Mouse (Mus musculus): ENCODE measurements around the gene H2-Oa. TPM values are rescaled to one million over a fixed set of nuclear protein-coding genes. Genes with fewer than 3 reads are reported as not detected.

H2-Oa gene
- 7.7 and 9.6 TPM in 2 replicates for total RNA-seq (2015)
- total RNA-seq (2017) = 2.7 TPM in 2 replicates

DNA sequence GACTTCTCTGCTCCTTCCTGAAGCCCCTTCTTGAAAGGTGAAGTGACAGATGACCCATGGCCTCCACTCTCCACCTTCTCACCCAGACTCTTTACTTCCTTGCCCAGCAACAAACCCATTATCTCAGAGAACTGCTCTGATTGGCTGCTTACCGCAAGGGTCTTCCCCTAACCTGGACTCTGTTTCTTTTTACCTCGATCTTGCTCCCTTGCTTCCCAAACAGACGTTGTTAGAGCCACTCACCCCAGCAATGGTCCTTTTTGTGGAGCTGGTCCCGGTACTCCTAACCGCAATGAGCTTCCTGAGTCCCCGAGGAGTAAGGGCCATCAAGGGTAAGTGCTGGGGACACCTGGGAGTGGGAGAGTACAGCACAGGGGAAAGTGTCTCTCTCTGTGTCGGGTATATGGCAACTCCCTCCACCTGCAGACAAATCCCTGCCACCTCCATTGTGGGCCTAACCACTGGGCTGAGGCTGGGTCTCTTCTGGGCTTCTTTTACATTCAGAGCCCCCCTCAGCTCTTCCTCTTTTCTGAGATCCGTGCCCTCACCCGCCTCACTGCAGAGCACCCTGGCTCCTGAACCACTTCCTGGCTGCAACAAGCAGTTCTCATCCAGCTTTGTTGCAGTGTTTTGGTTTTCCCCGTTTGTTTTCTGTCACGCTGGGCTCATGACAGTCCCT is at the start of gene H2-Oa:
H2-Oa (plus strand) TSS at position 144 of the 679 bp plus-strand sequence.
- peak; percentile 49 for ATAC-seq (replicated peaks; ENCODE audit: poor library complexity)

DNA sequence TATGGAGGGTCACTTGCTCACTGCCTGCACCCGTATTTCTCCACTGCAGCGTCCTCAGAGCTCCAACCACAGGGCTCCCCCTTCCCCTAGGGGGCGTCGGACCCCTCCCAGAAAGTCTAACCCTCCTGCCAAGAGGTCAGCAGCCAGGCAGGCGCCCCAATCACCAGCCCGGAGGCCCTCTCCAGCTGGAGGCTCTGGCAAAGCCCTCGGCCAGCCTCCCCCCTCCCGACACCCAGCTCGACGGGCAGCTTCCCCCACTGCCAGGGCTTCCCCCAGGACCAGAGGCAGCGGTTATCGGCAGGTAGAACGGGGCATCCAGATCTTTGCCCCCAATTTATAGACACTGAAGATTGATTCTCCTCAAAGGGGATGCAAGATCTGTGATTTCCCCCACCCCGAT is 46.2 kb upstream of the H2-Oa start:
- ATAC-seq (replicated peaks; ENCODE audit: poor library complexity) = no peak

DNA sequence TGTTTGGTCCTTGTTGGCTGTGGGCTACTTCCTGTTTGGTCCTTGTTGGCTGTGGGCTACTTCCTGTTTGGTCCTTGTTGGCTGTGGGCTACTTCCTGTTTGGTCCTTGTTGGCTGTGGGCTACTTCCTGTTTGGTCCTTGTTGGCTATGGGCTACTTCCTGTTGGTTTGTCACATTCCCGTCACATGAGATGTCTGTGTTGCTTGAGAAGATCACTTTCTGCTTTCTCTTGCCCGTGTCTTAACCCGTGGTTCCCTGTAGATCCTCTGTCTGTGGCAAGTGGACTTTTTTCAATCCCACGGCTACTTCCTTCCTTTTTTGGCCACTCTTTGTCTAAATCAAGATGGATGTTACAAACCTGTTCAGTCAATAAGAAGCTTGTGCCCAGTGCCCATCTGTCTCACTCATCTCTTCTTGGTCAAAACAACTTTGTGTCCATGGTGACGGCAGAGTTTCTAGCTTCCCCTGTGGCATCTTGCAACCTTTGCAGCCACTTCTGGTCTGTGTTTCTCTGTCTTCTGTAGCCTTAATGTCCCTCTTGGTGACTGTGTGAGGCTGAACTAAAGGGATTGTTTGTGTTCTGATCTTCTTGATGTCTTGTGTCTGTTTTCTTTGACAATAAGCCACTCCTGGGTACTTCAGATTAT is 44.6 kb upstream of the H2-Oa start:
- ATAC-seq (replicated peaks; ENCODE audit: poor library complexity) = peak; percentile 69

DNA sequence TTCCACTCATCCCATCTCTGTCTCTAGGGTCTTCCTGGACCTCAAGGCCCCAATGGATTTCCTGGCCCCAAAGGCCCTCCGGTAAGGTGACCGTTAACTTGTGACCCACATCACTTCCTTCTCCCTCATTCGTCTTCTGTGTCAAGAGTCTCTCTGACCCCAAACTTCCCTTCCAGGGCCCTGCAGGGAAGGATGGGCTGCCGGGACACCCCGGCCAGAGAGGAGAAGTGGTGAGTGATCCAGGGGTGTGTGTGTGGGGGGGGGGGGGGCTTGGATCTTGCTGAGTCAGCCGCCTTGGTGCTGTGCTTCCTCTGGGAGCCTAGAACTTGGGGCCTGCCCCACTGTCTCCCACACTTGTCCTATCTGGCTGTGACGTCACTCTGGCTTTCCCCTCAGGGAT is 34.9 kb upstream of the H2-Oa start:
- peak; percentile 88 for ATAC-seq (replicated peaks; ENCODE audit: poor library complexity)

DNA sequence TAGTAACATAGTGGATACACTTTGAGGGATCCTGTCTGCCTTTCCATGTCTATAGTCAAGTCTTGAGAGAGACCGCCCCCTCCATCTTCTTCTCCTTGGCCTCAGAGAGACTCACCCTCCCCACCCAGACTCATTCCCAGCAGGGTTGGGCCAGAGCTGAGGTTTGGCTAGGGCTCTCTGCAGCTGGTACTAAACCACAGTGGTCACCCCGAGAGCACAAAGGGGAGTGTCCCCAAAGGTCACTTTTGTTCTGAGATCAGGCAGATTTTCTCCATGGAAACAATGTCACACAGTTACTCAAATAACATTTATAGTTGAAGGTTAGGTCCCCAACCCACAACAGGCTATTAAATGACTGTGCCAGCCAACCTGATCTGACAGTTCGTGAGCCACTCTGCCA is 23.3 kb upstream of the H2-Oa start:
- ATAC-seq (replicated peaks; ENCODE audit: poor library complexity) = no peak

DNA sequence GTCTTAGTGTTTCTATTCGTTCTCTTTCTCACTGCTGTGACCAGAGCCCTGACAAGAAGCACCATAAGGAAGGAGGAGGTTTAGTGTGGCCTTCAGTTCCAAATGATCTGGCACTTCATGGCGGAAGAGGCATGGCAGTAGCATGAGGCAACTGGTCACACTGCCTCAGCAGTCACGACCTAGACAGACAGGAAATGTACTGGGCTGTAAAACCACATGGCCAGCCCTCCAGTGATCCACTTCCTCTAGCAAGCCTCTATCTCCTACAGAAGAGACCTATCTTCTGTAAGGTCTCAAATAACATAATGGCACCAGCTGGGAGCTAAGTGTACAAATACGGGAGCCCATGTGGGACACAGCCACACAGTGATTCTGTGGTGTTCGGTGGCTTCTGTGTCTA is 20.0 kb upstream of the H2-Oa start:
- peak; percentile 71 for ATAC-seq (replicated peaks; ENCODE audit: poor library complexity)

DNA sequence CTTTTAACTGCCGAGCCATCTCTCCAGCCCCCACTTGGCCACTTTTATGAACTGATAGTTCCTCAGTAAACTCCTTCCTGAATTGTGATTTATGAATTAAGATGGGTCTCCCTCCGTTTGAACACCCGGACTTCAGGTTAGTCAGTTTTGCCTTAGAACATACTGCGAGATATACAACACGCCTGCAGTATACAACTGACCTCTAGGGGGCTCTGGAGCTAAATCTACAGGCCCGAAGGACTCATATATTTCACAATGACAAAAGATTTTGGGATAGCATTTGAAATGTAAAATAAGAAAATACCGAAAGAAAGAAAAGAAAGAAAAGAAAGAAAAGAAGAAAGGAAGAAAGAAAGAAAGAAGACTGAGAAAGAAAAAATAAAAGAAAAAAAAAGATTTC is 16.9 kb upstream of the H2-Oa start:
- ATAC-seq (replicated peaks; ENCODE audit: poor library complexity) = peak; percentile 51; the same call in 1 of the 2 replicates

DNA sequence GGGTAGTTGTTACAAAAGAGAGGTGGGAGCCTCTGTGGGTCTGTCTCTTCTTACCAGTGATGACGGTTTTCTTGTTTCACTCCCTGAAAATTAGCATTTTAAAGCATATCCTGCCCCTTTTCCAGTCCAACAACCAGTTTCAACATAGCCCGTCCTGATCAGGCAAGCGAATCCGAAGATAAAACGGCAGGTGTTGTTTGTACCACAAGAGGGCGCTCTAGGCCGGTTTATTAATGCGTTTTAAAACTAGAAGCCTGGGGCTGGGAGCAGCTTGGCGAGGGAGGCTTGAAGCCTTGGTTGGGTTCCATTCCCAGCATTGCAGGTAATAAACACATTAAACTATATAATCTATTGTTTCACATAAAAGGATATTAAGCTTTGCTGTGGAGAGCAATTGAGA is 14.6 kb upstream of the H2-Oa start:
- peak; percentile 70 for ATAC-seq (replicated peaks; ENCODE audit: poor library complexity)

DNA sequence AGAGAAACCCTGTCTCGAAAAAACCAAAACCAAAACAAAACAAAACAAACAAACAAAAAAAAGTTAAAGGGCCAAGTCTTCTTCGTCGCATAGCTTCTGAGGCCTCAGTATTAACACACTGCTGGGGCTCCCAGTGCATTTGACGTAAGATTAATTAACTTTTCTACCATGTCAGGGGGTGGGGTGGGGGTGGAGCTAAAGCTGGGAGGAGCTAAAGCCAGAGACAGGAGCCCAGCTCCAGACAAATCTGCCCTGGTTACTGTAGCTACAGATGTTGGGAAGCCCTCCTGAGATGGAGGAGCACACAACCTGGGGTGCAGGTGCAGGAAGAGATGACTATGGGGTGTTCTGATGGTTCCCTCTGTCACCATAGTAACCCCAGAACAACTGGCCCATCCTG is 14.0 kb upstream of the H2-Oa start:
- ATAC-seq (replicated peaks; ENCODE audit: poor library complexity) = peak; percentile 40; the same call in 1 of the 2 replicates

DNA sequence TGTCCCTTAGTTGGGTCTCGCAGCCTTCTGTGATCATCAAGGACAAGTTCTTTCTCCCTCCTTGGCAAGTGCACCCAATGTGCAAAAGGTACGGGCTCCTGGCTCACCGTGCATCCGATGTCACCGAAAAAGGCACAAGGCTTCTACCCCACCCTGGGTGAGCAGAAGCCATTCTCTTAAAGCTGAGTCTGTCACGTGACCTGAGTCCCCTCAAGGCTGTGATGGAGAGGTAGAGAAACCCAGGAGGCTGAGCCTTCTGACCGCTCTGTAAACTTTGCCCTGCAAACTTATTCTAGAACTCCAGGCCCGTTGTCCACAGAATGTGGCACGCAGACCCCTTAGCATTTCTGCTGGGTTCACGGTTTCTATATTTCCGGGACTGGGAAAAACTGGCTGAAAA is 13.1 kb upstream of the H2-Oa start:
- no peak for ATAC-seq (replicated peaks; ENCODE audit: poor library complexity)

DNA sequence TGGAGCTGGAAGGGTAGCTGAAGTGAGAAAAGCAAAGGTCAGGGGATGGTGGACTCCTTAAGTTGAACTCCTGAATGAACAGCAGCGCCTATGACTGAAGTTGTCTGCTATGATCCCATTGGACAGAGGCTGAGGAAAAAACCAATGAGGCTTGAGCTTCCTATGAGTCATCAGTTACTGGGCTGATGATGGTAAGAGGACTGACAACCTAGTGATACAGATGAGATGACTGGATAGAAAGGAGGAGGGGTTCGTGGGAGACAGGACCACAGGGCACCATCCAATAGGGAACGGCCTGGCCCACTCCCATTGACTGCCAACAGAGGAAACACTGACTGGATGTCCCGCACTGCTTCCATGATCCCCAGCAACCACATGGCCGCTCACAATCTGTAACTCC is 12.5 kb upstream of the H2-Oa start:
- peak; percentile 90 for ATAC-seq (replicated peaks; ENCODE audit: poor library complexity)

DNA sequence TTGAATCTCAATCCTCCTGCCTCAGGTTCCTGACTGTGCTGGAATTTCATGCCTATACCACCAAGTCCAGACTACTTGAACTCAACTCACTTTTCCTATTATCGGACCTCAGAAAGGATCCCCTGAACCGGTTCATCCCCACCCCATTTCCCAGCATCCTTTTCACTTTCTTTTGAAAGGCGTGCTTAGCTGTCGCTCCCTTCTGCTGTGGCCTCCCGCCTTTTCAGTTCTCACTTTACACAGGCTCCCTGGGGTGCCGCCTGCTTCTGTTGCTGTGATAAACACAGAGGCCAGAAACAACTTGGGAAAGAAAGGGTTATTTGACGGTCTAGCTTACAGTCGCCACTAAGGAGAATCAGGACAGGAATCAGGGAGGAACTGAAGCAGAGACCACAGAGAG is 9.0 kb upstream of the H2-Oa start:
- no peak for ATAC-seq (replicated peaks; ENCODE audit: poor library complexity)

DNA sequence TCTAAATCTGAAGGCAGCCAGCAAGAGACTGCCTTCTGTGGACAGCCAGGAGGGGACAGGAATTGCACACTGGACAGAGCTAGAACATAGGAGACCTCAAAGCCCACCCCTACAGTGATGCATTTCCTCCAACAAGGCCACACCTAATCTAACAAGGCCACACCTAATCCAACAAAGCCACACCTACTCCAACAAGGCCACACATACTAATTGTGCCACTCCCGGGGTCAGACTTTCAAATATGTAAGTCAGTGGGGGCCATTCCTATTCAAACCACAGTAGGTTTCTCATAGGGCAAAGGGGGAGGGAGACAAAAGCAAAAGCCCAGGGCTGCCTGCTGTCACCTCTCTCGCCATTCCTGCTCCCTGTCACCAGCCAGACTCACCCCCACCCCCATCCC is 4.8 kb upstream of the H2-Oa start:
- ATAC-seq (replicated peaks; ENCODE audit: poor library complexity) = no peak

DNA sequence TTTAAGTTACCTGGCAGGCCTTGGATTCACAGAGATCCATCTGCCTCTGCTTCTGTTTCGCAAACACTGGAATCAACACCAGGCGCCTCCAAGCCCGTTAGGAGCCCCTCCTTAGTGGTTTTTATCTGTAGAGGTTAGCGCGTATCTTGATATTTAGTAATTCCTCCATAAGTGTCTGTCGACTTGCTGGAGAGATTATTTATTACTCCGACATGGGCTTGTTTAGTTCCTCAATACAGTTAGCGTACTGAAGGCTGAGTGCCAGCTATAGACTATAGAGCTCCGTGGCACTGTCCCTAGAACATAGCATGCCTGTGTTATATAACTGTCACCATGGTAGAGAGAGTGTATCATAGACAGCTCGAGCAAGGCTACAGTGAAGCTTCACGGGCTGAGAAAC is 4.0 kb upstream of the H2-Oa start:
- ATAC-seq (replicated peaks; ENCODE audit: poor library complexity) = peak; percentile 37

DNA sequence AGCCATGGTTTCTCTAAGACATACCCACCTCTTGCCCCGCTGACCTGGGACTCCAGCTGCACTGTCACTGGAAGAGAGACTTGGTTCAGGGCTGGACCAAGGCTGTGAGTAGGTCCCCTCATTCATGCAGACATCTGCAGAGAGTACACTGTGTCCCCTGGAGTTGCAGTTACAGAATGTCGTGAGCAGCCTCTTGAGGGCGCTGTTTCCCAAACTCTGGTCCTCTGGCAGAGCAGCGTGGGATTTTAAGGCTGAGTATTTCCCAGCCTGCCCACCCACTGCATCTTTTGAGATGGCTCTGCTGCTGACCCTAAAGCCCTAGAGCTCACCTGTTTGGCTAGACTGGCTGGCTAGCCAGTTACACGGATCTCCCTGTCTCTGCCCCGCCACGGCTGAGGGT is 1.2 kb upstream of the H2-Oa start:
- peak; percentile 63 for ATAC-seq (replicated peaks; ENCODE audit: poor library complexity)

DNA sequence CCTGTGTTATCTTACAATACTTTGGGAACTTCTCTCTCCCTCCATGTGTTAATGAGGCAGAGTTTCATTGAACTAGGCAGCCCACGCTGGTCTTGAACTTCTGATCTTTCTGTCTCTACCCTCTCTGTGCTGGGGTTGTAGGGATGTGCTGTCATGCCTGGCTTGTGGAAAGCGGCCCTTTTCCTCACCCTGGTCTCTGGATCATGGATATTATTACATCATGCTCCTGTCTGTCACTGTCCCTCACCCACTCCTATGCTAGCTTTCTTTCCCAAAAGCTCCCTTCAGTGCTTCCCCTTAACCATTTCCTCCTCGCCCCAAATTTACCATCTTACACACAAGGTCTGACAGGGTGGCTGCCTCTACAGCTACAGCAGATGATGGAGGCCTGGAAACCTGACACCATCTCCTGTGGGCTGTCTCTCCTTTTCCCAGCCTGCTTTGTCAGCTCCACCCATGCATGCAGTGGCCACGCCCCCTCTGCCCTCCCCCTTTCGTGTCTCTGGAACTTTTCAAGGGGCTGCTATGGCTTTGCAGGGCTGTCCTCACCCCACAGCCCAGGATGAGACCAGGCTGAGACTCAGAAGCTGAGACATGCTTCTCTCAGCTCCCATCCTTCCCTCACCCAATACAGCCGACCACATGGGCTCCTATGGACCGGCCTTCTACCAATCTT is 1.2 kb downstream of the H2-Oa start:
- peak; percentile 64 for ATAC-seq (replicated peaks; ENCODE audit: poor library complexity)

DNA sequence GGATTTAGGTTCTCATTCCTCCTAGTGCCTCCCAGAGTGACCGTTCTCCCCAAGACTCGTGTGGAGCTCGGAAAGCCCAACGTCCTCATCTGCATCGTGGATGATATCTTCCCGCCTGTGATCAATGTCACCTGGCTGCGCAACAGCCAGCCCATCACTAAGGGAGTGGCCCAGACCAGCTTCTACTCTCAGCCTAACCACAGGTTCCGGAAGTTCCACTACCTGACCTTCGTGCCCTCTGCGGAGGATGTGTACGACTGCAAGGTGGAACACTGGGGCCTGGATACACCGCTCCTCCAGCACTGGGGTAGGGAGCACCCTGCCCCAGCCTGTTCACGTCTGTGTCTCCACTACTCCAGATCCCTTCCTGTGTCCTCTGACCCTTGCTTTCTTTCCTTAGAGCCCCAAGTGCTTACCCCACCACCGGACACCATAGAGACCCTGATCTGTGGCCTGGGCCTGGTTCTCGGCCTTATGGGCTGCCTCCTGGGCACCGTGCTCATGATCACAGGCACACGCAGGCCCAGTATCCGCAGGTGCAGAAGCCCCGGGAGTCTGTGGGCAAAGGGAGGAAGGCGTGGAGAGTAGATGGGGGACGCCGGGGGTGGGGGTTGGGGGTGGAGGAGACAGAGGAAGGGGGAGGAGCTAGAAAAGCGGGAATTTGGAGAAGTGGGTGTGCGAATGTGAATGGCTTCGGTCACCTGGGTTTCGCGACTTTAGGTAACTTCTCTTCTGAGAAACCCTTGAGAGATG is 2.3 kb downstream of the H2-Oa start:
- no peak for ATAC-seq (replicated peaks; ENCODE audit: poor library complexity)

DNA sequence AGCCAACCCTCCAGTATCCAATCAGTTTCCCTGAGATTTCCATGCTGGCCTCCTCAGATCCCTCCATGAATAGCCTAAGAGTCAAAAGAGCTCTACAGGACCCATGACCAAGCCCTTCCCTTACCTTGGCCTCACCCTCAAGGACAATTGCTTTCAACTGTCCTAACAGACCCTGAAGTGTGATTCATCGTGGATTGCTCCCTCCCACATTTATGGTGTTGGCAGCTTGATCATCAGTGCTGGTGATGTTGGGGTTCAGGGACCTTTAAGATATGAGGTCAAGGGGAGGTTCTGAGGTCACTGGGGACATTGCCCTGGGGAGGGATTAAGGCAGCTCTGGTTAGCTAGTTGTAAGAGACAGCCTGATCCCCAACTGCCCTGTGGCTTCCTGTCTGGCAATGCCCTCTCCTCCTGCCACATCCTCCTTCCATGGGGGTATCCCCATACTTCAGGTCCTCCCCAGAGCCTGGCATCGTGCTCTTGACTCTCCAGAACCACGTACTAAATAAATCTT is 4.4 kb downstream of the H2-Oa start:
- ATAC-seq (replicated peaks; ENCODE audit: poor library complexity) = no peak

DNA sequence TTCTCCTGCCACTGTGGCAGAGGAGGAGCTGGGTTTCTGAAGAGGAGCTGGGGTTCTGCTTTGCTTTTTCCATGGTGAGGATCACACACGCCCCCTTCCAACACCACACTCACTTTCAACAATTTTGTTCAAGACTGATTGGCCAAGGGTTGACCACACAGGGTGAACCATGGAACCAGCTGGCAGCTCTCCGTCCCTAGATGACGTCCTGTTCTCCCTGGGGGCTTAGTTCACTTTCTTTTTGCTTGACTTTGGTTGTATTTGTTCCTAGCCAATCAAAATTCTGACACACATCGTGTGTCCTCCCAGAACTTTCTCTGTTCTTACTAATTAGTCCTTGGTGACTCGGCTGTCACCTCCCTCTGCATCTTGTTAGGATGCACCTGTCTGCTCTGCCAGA is 5.1 kb downstream of the H2-Oa start:
- no peak for ATAC-seq (replicated peaks; ENCODE audit: poor library complexity)

DNA sequence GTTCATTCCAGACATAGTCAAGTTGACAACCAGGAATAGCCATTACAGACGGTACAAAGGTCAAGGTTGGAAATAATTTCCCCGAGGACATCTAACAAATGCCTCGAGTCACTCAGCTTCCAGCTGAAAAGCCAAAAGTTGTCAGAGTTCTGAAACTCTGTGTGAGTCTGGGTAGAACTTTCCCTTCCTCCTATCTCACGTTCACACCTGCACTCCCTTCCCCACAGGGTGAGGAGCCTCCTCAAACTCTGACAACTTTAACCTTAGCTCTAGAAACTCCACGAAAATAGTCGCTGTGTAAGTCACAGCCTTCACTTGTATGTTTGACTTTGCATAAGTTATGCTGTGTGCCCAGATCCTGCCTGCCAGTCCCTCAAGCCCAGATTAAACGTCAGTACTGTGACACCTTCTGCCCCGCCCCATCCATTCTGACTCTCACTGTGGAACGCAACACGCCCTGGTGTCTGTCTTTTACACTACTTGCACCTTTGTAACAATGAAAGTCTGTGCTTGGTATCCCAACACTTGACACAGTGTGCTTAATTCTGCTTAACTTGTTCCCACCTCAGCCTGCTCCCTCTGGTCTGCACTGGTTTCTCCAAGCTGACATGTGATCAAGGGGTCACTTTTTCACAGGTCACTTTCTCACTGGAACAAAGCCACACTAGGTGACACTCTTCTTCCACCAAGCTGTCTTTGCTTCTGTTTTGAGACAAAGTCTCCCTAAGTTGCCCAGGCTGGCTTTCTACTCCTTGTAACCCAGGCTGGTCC is 6.8 kb downstream of the H2-Oa start:
- ATAC-seq (replicated peaks; ENCODE audit: poor library complexity) = peak; percentile 38; the same call in 1 of the 2 replicates
